Mouse (Mus musculus) layer of hippocampus, adult 2 months (tissue): ENCODE measurements at regions not wholly inside any gene's neighbourhood (a gene's known extent, or its start where the extent isn't known, plus 50 kb on each side); places are given as distances from the start of the nearest gene placed in this dataset.

Experiments
- DNase-seq, 2 experiments: peaks; one replicate each; pipeline ENCODE4 v3.0.0; 2022; ENCODE audit warnings: low spot score in 2 of 2
- H3K27ac ChIP-seq: fragments of 200-600 bp; 2 replicates; pipeline ENCODE4 v1.8.1; 2022
- H3K4me3 ChIP-seq: fragments of 200-600 bp; 2 replicates; pipeline ENCODE4 v1.8.1; 2022; ENCODE audit warnings: mild to moderate bottlenecking
- CTCF ChIP-seq: fragments of 200-600 bp; conservative IDR thresholded peaks from 2 replicates; pipeline ENCODE4 v1.8.1; 2022; ENCODE audit warnings: antibody characterized with exemption, mild to moderate bottlenecking, moderate library complexity

DNA sequence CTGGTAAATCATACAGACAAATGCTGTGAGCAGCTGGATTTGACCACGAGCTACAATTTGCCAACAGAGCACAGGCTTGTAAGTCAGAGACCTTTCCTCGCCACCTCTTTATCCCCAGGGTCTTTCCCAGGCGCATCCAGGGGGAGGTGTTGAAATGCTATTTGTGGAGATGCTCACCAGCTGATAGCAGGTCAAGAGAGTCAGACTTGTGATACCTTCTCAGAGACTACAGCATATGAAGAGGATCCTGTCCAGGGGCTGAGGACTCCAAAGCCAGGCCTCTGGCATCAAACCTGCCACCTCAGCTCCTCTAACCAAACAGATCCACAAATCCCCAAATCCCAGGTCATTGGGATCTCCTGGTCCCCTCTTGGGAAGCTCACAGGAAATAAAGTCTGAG lies 130.9 kb downstream of the Kdr start:
- Histone ChIP-seq H3K4me3 (no peak overlapping the region), H3K27ac (no peak overlapping the region)
- no peak for DNase-seq
- TF ChIP-seq CTCF = no peak

DNA sequence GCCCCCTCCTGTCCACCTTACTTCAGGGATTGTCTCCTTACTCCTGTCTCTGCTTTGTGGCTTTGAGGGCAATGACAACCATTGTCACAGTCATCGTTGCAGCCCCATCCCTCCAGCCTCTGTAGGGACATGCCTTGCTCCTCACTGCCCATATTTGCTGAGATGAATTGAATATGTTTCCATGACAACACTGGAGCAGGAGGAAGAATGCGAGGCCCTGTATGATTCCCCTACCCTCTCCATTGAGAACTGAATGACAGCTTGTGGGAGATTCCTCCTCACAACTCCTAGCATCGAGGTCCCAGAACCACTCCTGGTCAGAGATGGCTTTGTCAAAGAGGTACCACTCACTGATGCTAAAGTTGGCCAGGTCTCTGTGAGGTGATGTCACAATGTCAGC lies 132.2 kb downstream of the Kdr start:
- TF ChIP-seq CTCF = no peak
- Histone ChIP-seq H3K4me3 (no peak overlapping the region), H3K27ac (no peak overlapping the region)
- DNase-seq = no peak

DNA sequence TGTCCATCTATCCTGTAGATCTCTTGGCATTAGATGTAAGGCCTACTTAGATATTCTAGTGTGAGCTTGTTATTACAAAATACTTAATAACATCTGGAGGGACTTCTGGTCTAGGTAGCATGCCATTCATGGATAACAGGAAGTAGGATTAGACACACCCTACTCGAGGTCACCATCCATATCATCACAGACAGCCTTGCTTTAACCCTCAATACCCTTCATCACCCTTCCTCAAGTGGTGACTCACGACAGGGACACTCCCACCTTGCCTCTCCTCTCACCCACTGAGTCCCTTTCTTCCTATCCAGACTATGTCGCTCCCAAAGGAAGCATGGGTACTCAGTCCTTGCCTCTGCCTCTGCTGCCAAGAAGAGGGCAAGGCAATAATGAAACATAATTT lies 134.5 kb downstream of the Kdr start:
- no peak for DNase-seq
- Histone ChIP-seq H3K4me3 (no peak overlapping the region), H3K27ac (no peak overlapping the region)
- TF ChIP-seq CTCF = no peak

DNA sequence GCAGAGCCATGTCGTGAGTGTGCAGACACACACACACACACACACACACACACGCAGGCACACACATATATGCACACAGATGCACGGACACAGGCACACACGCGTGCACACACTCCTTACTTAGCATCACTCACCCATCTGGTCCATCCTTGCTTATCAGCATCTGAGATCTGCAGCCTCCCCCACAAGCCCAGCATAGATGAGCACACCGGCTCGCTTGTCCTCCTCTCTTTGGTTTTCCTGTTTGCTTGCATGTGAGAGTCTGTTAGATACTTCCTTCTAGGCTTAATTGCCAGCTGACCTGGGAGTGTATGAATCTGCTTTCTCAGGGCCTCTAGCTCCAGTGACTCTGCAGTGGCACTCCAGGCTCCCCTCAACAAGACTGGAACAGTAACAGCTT lies 137.8 kb downstream of the Kdr start:
- no peak for DNase-seq
- Histone ChIP-seq H3K27ac (no peak overlapping the region), H3K4me3 (no peak overlapping the region)
- no peak for TF ChIP-seq CTCF

DNA sequence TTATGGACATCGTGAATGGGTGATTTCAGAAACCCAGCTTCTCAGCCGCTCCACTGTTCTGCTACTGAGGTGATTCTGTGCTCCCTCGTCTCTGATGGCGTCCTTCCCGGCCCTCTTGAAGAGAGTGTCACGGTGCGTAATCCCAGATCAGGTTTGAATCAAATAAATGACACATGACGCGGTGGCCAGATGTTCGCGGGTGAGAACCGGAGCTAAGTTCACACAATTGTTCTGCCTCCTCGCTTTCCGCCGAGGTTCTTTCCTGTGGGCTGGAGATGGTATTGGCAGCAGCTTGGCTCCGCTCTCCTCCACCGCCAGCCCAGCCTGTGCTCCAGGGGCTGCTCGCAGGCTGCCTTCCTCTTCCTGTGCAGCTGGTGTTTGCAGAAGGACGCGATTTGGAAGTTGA lies 142.7 kb downstream of the Kdr start:
- Histone ChIP-seq H3K4me3 (peak overlapping the region; percentile 42), H3K27ac (peak overlapping the region; percentile 48; the same call in 1 of the 2 replicates)
- no peak for DNase-seq
- 0 out of 2 replicates have a peak, but pooled peaks have one; percentile 18 for TF ChIP-seq CTCF

DNA sequence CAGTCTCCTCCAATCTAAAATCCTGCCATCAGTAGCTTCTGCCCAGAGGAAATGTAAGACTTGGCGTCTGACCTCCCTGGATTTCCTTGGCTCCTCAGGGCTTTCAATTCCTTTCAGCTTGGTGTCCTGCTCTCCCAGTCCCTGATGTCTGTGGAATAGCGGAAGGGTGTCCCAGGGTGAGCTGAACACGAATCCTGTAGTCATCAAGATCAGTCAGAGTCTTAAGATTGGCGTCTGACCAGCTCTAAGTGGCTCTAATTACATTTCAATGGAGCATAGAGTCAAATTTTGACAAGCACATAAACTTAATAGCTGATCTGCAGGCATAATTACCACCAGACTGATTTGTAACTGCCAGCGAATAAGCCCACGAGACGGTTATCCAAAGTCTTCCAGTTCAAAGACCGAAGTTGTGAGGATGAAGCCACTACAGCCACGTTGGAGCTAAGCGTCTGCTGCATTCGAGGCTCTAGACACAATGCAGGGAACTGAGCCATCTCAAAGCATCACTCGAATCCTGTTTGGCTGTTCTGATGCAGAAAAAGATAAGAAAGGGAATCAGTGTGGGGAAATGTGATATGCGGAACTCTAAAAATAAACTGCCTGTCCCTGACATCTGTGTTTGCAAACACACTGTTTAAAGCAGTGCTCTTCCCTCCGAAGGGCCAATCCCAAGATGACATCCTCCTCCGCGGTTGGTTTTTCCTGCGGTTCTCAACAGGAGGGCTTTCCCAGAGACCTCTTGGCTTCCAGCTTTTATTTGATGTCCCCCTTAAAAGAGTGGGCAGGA lies 143.3 kb downstream of the Kdr start:
- no peak for TF ChIP-seq CTCF
- peak overlapping the region; percentile 42 for H3K4me3 ChIP-seq
- no peak for DNase-seq
- peak overlapping the region; percentile 48; the same call in 1 of the 2 replicates for H3K27ac ChIP-seq

DNA sequence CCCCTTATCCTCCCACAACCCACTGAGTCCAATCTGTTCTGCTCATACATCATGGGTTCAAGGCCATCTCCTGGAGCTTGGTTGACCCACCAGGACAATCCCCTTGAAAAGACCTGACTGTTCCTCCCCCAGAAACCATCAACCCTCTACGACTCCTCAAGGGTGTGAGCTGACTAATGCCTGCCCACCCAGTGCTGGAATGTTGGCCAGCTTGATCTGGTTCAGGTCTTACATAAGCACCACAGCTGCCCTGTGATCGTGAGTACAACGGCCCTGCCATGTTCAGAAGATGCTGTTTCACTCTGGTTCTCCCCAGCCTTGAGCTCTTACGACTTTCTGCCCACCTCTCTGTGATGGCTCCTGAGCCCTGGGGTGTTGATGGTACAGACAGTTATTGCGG lies 145.9 kb downstream of the Kdr start:
- no peak for TF ChIP-seq CTCF
- Histone ChIP-seq H3K4me3 (no peak overlapping the region), H3K27ac (no peak overlapping the region)
- DNase-seq = no peak

DNA sequence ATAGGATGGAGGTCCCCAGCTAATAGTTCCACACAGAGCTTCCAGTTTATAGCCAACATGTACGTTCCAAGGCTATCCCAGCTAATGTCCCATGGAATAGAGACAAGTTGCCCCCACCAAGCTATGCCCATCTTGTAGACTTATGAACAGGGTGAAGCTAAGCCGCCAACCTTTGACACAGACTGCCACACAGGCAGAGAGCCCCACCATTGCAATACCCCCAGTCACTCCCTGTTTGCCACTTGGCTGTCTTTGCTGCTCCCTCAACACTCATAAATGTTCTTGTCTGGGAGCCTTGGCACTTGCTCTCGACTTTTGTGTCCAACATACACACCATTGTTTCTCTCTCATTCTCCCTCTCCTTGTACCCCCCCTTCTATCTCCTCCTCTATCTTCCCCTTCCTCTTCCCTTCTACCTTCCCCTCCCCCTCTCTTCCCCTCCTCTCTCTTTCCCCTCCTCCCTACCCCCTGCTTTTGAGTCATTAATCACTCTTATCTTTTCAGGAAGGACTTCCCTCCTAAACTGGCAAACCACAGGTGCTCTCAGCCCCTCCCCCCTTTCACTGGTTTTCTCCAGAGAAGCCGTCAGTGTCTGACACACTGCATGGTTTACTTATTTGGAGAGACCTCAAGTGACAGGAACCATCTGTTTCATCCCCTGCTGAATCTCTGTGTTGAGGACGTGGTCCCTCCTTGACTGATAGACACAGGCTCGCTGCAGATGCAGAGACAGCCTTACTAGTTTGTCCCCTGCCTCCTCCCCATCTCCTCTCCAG lies 148.2 kb downstream of the Kdr start:
- H3K27ac ChIP-seq = no peak overlapping the region
- no peak overlapping the region for H3K4me3 ChIP-seq
- TF ChIP-seq CTCF = no peak
- no peak for DNase-seq

DNA sequence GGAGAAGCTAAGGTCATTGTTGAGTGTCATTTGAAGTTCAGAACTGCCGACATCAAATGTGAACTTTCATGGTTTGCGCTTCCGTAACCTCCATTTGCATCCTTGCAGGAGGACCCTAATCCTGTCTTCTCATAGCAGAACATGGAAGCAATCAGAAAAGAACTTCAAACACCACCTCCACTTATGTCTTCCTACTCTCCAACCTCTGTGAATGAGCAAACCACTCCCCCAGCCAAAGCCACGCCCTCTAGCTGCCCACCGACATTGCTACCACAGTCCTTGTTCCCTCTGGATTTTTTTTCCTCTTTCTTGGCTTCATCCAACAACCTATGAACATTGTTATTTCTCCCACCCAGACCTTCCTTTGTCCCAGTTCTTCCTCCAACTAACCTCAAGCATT lies 149.9 kb downstream of the Kdr start:
- DNase-seq = no peak
- no peak overlapping the region for H3K27ac ChIP-seq
- H3K4me3 ChIP-seq = no peak overlapping the region
- TF ChIP-seq CTCF = no peak

DNA sequence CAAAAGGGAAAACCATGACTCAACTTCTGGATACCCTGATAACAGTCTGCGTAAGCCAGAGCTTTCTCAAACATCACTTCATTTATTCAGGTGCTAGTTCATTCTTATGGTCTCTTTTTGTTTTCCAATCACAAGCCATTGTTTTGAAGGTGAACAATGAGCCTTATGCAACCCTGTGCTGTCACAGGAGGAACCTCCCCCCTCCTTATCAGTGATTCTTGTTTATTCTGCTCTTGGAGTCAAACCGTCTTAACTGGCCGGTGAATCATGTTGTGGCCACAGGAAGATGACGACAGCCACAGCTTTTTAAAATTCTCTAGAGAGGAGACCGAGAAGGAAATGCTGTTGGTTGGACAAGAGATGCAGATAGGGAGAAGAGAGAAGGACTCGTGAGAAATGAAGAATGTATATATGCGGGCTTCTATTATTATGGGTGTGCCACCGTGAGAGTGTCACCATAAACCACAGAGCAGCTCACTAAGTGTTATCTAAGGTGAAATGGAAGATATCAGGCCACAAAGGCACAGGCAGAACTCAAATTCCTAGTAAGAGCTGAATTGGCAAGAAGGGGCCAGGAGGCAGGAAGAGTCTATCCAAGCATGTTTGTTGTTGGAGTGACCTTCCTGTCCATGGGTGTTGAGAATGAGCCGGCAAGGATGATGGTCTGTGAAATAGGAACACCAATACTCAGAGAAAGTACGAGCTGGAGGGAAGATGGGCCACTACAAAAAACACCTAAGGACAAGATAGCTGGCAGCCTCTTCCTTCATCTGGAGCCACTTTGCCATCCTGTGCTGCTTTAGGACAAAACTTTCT lies 151.8 kb downstream of the Kdr start:
- no peak overlapping the region for H3K27ac ChIP-seq
- TF ChIP-seq CTCF = no peak

DNA sequence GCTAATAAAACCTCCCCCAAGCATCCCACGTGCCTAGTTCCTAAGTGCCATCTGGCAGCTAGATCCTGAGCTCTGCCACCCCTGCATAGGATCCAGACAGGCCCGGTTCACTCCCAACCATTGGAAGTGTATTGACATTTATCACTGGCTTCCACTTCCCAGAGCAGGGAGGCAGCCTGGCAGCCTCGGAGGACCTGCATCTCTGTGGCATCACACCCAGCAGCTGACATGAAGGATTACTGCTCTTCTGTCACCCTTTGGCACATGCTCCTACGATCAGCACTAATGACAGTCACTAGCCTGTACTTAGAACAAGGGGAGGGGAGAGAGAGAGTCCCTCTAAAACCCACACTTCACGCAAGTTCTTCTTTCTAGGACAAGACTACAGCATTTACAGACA lies 152.7 kb downstream of the Kdr start:
- H3K4me3 ChIP-seq = no peak overlapping the region
- no peak for DNase-seq
- TF ChIP-seq CTCF = no peak

More for the DNA sequence above, 151.8 kb downstream of the Kdr start:
- no peak for DNase-seq
- H3K4me3 ChIP-seq = no peak overlapping the region

DNA sequence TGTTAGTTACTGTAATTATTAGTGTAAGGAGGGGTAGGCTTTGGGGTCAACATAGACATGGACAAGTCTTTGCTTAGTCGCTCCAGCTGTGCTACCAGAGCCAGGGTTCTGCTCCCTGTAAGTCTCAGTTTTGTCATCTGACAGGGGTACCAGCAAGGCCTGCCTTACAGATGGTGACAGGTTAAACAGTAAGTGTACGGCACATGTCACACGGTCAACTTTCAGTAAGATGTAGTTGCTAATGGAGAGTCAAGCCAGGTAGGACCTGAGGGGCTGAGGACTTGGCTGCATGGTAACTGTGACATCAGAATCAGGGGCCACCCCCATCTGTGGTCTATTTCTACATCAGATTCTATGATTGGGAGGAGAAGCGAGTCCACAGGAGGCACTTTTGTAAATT lies 153.6 kb downstream of the Kdr start:
- Histone ChIP-seq H3K27ac (no peak overlapping the region), H3K4me3 (no peak overlapping the region)
- DNase-seq = no peak
- no peak for TF ChIP-seq CTCF

More for the DNA sequence above, 152.7 kb downstream of the Kdr start:
- no peak overlapping the region for H3K27ac ChIP-seq

DNA sequence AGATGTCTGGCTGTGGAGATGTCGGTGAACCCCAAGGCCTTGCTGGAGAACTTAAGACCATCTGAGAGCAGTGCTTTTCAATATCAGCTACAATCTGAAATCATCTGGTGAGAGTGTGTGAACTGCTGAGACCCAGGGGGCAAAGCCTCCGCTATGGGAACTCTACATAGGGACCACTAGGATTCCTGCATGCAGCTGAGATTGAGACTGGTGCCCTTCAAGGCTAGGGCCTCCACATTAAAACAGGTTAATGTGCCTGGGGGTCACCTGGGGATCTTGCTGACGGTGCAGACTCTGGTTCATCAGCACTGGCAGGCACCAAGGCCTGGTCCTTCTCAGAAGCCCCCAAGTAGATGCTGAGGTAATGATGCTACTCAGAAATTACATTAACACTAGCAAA lies 154.6 kb downstream of the Kdr start:
- TF ChIP-seq CTCF = no peak
- DNase-seq = no peak
- Histone ChIP-seq H3K4me3 (no peak overlapping the region), H3K27ac (no peak overlapping the region)
